Mouse (Mus musculus) thymus, adult 2 months (tissue): ENCODE data around the gene Clec2g. TPM values are rescaled to one million over a fixed set of nuclear protein-coding genes. Genes with fewer than 3 reads are reported as not detected.
"Not testable (repeated sequence)": the region's sequence is repeated elsewhere in the genome, so short reads cannot be mapped to it uniquely, and the experiment has no call there.

Experiments used
- DNase-seq: peaks from one replicate; pipeline ENCODE4 v3.0.0; 2021
- H3K27ac ChIP-seq: fragments of 200-500 bp; 2 replicates; pipeline ENCODE4 v1.5.1; 2012; ENCODE audit warnings: low read length, control low read depth; ENCODE audit not compliant: control insufficient read depth, insufficient read depth
- H3K27me3 ChIP-seq: fragments of 200-500 bp; 2 replicates; pipeline ENCODE4 v1.6.1; 2012; ENCODE audit warnings: mild to moderate bottlenecking, low read length, moderate library complexity, mixed read lengths; ENCODE audit not compliant: control insufficient read depth, insufficient read depth
- H3K36me3 ChIP-seq: fragments of 200-500 bp; 2 replicates; pipeline ENCODE4 v1.6.1; 2012; ENCODE audit warnings: mild to moderate bottlenecking, low read length, moderate library complexity; ENCODE audit not compliant: control insufficient read depth, insufficient read depth
- H3K4me1 ChIP-seq: fragments of 200-500 bp; replicated peaks from 2 replicates; pipeline ENCODE4 v1.6.1; 2012; ENCODE audit warnings: low read length; ENCODE audit not compliant: control insufficient read depth, insufficient read depth
- H3K4me3 ChIP-seq: fragments of 200-500 bp; 2 replicates; pipeline ENCODE4 v1.5.1; 2012; ENCODE audit warnings: mild to moderate bottlenecking, low read length, control low read depth, moderate library complexity; ENCODE audit not compliant: control insufficient read depth, insufficient read depth
- CTCF ChIP-seq: fragments of 200-500 bp; IDR thresholded peaks from 2 replicates; pipeline ENCODE4 v1.5.1; 2012; ENCODE audit warnings: mild to moderate bottlenecking, control low read depth, low read length, moderate library complexity, borderline replicate concordance; ENCODE audit not compliant: control insufficient read depth, poor library complexity, insufficient read depth; ENCODE audit errors: extremely low read depth
- POLR2A ChIP-seq: fragments of 200-500 bp; IDR thresholded peaks from 2 replicates; pipeline ENCODE4 v1.6.1; 2012; ENCODE audit warnings: mild to moderate bottlenecking, low read length, control low read depth, moderate library complexity; ENCODE audit not compliant: control insufficient read depth, poor library complexity, insufficient read depth; ENCODE audit errors: extremely low read depth
- WGBS: fragments of 180-500 bp; shearing (Covaris S2); methylation state at CpG from one replicate; pipeline ENCODE4 v1.1.7; 2018; 5-methylcytosine and 5-hydroxymethylcytosine counted together
- polyA plus RNA-seq: library from polyadenylated mRNA; depleted of rRNA; stranded (reverse); fragments of >200 nt; gene quantifications from 2 replicates; pipeline ENCODE4 v1.2.3, GENCODE M21; 2012

Gene Clec2g
- polyA plus RNA-seq, 1 experiment: 0.35 TPM

DNA sequence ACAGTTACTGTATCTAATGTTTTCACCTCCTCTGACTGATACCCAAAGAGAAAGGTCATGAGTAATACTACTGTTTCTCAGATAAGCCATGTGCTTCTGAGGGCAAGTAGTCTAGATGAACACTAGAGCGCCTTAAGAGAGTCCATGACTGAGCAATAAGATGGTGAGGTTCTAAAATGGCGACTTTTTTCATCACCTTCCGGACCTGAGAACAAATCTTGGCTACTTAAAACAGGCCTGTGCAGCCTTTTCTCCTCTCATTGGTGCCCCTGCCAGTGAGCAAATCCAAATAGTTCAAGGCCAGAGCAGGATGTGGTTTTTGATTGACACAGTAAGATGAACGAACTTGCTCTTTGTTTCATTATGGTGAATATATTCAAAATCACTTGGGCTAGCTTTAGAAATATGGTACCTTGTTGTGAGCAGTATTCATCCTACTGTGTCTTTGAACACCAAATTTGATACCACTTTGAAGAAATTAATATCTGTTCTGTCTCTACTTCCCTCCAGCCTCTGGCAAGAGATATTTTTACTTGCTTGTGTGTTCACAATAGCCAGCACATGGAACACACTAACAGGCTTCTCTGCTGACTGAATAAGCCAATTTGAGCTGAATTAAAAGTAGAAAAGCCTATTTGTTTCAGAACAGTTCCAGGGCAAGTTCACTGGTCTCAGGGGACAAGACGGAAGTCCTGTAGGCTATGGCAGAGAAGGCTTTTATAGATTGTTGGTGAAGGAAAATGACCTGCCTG, 38.7 kb downstream of the Clec2g start:
- no peak for TF ChIP-seq CTCF
- TF ChIP-seq POLR2A: no peak
- H3K27ac ChIP-seq: no peak overlapping the region
- no peak overlapping the region for H3K4me3 ChIP-seq
- H3K27me3 ChIP-seq: no peaks in the 10 kb centered on the region
- WGBS: 69% methylated on average over 5 of the region's 5 CpGs
- DNase-seq: peak; percentile 23
- no peaks in the 10 kb centered on the region for H3K36me3 ChIP-seq
- peaks cover 7% of the 10 kb centered on the region for H3K4me1 ChIP-seq

DNA sequence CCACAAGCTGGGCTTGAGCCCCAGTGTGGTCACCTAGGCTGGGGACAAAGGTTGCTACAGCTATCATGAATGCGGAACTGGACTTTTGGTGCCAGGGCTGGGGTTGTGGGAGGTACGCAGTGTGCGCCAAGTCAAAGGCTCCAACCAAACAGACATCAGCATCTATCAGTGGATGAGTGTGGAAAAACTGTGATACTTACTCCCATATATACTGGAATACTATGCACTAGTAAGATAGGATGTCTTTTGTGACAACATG, 39.2 kb downstream of the Clec2g start:
- Histone ChIP-seq H3K36me3 (no peaks in the 10 kb centered on the region), H3K4me1 (peaks cover 7% of the 10 kb centered on the region), H3K4me3 (no peak overlapping the region), H3K27ac (no peak overlapping the region), H3K27me3 (no peaks in the 10 kb centered on the region)
- 91% methylated on average over 3 of the region's 3 CpGs for WGBS
- TF ChIP-seq CTCF (no peak), POLR2A (no peak)
- DNase-seq: no peak

DNA sequence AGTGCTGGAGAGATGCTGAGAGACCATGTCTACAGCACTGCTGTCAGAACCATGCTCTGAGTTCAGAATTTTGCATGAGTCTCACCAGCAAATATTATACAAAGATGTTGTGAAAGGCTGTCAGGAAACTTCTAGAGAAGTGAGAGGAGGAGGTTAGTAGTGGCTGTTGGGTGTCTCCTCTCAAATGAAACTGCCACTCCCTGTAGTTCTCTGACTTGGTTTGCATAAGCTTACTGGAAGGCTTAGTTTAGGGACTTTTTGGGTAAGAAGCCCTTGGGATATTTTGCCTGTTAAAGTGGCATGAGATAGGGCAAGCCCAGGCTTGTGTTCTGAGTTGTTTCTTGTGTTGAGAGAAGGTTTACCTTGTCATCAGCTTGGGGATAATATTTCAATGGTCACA, 40.7 kb downstream of the Clec2g start:
- DNase-seq, H3K27me3 ChIP-seq, H3K36me3 ChIP-seq, H3K4me1 ChIP-seq, H3K4me3 ChIP-seq, H3K27ac ChIP-seq: not testable (repeated sequence)

DNA sequence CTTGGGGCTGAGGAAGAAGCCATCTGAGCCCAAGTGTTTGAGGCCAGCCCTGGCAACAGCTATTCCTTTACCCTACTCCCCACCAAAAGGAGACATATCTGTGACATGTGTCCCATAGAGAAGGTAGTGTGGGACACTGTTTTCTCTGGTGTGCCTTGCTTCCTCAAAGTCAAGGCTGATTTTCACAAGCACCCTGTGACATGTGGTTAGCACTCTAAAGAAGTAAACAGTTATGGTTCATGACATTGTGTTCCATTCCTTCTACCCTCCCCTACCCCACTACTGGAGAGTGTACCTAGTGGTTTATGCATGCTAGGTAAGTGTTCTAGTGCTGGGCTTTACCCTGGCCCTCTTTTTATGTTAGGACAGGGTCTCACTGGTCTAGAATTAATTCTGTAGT, 42.0 kb downstream of the Clec2g start:
- H3K27ac ChIP-seq: no peak overlapping the region
- TF ChIP-seq POLR2A (no peak), CTCF (no peak)

DNA sequence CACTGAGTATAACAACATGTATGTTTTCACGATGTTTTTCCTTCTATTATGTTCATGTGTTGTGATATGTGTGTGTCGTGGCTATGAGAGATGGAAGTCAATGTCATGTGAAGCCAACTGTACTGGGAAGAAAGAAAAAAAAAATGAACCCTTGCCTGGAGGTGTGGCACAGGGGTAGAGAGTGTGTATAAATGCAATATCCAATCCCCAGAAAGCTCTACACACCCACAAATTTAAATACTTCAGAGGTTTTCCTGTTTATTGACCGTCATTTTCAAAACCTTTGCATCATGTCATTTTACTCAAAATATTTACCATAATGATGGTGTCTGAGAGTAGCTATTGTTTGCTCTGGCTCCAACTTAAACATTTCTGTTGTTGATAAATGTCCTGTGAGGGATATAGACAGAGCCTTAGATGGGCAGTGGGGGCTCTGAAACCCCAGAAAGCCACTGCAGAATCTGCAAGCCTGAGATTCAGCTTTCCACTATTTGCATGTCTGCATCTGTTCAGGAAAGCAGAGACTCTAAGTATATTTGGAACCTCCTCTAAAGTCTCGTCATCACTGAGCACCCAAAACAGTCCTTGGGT, 47.9 kb downstream of the Clec2g start:
- H3K27ac ChIP-seq, H3K27me3 ChIP-seq, H3K4me3 ChIP-seq, DNase-seq, H3K36me3 ChIP-seq, H3K4me1 ChIP-seq: not testable (repeated sequence)
- 90% methylated on average over 4 of the region's 4 CpGs for WGBS

More for the DNA sequence above, 42.0 kb downstream of the Clec2g start:
- no peak for DNase-seq
- Histone ChIP-seq H3K4me3 (no peak overlapping the region), H3K4me1 (peaks cover 7% of the 10 kb centered on the region), H3K36me3 (no peaks in the 10 kb centered on the region), H3K27me3 (no peaks in the 10 kb centered on the region)

DNA sequence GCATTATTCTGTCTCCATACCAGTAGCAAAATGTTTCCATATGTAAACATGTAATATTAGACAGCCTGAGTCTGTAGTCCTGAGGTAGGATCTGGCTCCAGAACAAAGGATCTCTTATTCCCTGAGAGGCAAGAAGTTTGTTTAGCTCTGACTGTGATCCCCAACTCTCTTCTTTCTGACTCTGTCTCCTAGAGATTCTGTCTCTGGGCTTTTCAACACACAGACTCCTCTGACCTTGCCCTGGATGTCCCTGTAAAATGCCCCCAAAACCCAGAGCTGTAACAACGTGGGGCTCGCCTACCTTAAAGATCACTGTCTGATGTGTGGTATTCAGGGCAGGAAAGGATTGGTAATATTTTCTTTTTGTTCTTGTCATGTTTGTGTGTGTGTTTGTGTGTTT, 58.2 kb downstream of the Clec2g start:
- H3K36me3 ChIP-seq: no peaks in the 10 kb centered on the region
- no peak overlapping the region for H3K4me3 ChIP-seq
- H3K27me3 ChIP-seq: no peaks in the 10 kb centered on the region
- no peak for DNase-seq
- peak overlapping the region; percentile 66; the same call in 1 of the 2 replicates for H3K27ac ChIP-seq
- TF ChIP-seq CTCF (no peak), POLR2A (no peak)
- WGBS: 74% methylated on average over 2 of the region's 2 CpGs
- peaks cover 5% of the 10 kb centered on the region; the same call in 1 of the 2 replicates for H3K4me1 ChIP-seq

DNA sequence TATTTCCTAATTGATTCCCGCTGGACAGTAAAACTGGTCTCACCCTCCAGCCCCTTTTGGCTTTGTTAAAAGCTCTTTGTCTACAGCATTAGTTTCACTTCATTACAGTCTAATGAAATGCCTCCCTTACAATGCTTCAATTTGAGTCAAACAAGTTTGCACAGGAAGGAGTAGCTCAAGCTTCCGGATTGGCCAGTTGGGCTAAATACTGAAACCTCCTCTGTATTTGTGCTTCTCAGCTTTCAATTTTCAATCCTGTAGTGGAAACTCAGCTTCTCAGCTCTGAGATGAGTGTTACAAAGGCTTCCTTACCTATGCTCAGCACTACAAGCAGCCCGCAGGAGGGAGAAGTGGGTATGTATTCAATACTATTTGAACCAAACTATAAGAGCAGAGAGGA, 58.6 kb downstream of the Clec2g start:
- TF ChIP-seq CTCF (no peak), POLR2A (no peak)
- Histone ChIP-seq H3K27me3 (no peaks in the 10 kb centered on the region), H3K4me1 (peaks cover 5% of the 10 kb centered on the region; the same call in 1 of the 2 replicates), H3K36me3 (no peaks in the 10 kb centered on the region), H3K4me3 (no peak overlapping the region), H3K27ac (peak overlapping the region; percentile 59; the same call in 1 of the 2 replicates)
- whole genome bisulfite sequencing: 57% methylated on average over 3 of the region's 3 CpGs
- no peak for DNase-seq
